Mouse (Mus musculus): ENCODE data around the gene Cfap45. TPM values are rescaled to one million over a fixed set of nuclear protein-coding genes. Genes with fewer than 3 reads are reported as not detected.

Cfap45 gene
- polyA plus RNA-seq (2015; fragmentation: Nextera tagmentation; extraction: Ambion mirVana): 3.8 and 4.3 TPM in 2 replicates

GRCm38 (mm10) chr1:172520576-172521440 is at the start of gene Cfap45:
Gene Cfap45, plus strand, starts transcription at chr1:172520801.
- Histone ChIP-seq H3K36me3 (no peaks in the 10 kb centered on the region), H3K4me2 (peak within 1 kb of the TSS; percentile 78), H3K9ac (replicated peaks) (peak within 1 kb of the TSS; percentile 18; the same call in 1 of the 2 replicates), H3K4me1 (peaks cover 22% of the 10 kb centered on the region), H3K4me3 (replicated peaks) (peak within 1 kb of the TSS; percentile 43), H3K27ac (replicated peaks) (peak within 1 kb of the TSS; percentile 47; the same call in 1 of the 2 replicates), H3K27me3 (replicated peaks) (no peaks in the 10 kb centered on the region), H3K9me3 (replicated peaks) (no peaks in the 10 kb centered on the region)
- 5% methylated on average over 28 of the region's 28 CpGs for WGBS
- peak; percentile 93 for ATAC-seq (ENCODE audit: low FRiP score)

GRCm38 (mm10) chr1:172472909-172473308 is 47.7 kb upstream of the Cfap45 start:
- Histone ChIP-seq H3K9me3 (replicated peaks) (no peaks in the 10 kb centered on the region), H3K4me1 (no peaks in the 10 kb centered on the region), H3K36me3 (no peaks in the 10 kb centered on the region), H3K4me2 (no peak overlapping the region), H3K4me3 (replicated peaks) (no peak overlapping the region), H3K27me3 (replicated peaks) (no peaks in the 10 kb centered on the region), H3K9ac (replicated peaks) (no peak overlapping the region), H3K27ac (replicated peaks) (no peak overlapping the region)
- ATAC-seq (ENCODE audit: low FRiP score): no peak

- H3K27me3 ChIP-seq (replicated peaks): no peaks in the 10 kb centered on the region
- H3K4me3 ChIP-seq (replicated peaks): no peak overlapping the region
- ATAC-seq (ENCODE audit: low FRiP score): no peak
- H3K27ac ChIP-seq (replicated peaks): no peak overlapping the region
- H3K4me1 ChIP-seq: no peaks in the 10 kb centered on the region
- H3K4me2 ChIP-seq: no peak overlapping the region
- H3K9ac ChIP-seq (replicated peaks): no peak overlapping the region
- H3K36me3 ChIP-seq: no peaks in the 10 kb centered on the region
- 93% methylated on average over 3 of the region's 3 CpGs for WGBS
- no peaks in the 10 kb centered on the region for H3K9me3 ChIP-seq (replicated peaks)
Measured at GRCm38 (mm10) chr1:172474196-172474595, 46.4 kb upstream of the Cfap45 start.

GRCm38 (mm10) chr1:172475054-172475741 is 45.4 kb upstream of the Cfap45 start, which contains the start of gene Slamf9:
Gene Slamf9, plus strand, starts transcription at chr1:172475358.
- H3K27ac ChIP-seq (replicated peaks): no peak within 1 kb of the TSS
- no peaks in the 10 kb centered on the region for H3K9me3 ChIP-seq (replicated peaks)
- no peak for ATAC-seq (ENCODE audit: low FRiP score)
- no peaks in the 10 kb centered on the region for H3K4me1 ChIP-seq
- no peak within 1 kb of the TSS for H3K4me3 ChIP-seq (replicated peaks)
- 62% methylated on average over 7 of the region's 7 CpGs for WGBS
- H3K36me3 ChIP-seq: no peaks in the 10 kb centered on the region
- no peak within 1 kb of the TSS for H3K4me2 ChIP-seq
- no peak within 1 kb of the TSS for H3K9ac ChIP-seq (replicated peaks)
- H3K27me3 ChIP-seq (replicated peaks): no peaks in the 10 kb centered on the region

DNA sequence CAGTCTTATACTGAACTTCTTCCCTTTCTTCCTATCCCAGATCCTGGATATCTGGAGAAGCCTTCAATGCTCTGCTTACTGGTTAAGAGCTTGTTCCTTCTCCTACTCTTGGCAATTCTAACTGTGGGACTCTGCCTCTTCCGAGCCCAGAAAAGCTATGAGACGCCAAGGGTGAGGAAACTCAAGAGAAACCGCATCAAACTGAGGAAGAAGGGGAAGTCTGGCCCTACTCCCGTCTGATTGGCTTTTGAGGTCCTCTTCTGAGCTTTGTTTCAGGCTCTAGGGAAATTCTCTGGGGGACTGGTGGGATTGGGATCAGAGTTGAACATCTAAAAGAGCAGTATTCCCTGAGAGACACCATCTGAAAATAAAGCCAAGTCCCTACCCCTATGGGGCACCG is 42.6 kb upstream of the Cfap45 start:
- H3K9ac ChIP-seq (replicated peaks): no peak overlapping the region
- H3K27ac ChIP-seq (replicated peaks): no peak overlapping the region
- ATAC-seq (ENCODE audit: low FRiP score): no peak
- 87% methylated on average over 5 of the region's 5 CpGs for WGBS
- no peak overlapping the region for H3K4me2 ChIP-seq
- H3K36me3 ChIP-seq: no peaks in the 10 kb centered on the region
- H3K27me3 ChIP-seq (replicated peaks): no peaks in the 10 kb centered on the region
- no peak overlapping the region for H3K4me3 ChIP-seq (replicated peaks)
- H3K9me3 ChIP-seq (replicated peaks): no peaks in the 10 kb centered on the region
- H3K4me1 ChIP-seq: peaks cover 18% of the 10 kb centered on the region

DNA sequence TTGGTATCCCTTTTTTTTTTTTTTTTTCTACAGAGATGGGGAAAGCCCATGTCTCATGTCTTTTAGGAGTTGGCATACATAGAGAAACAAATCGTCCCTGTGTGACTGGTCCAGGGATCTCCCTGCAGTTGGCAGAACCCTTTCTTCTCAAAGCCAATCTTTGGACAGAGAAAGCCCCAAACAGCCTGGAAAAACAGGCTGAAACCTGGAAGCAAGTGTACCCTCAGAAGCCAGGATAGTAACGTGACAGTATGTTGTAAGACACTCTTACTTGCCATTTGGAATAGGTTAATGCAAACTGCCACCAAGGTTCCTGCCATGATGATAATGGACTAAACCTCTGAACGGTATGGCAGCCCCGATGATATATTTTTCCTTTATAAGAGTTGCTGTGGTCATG is 40.2 kb upstream of the Cfap45 start:
- Histone ChIP-seq H3K27me3 (replicated peaks) (no peaks in the 10 kb centered on the region), H3K27ac (replicated peaks) (no peak overlapping the region), H3K9ac (replicated peaks) (no peak overlapping the region), H3K36me3 (no peaks in the 10 kb centered on the region), H3K4me1 (peaks cover 42% of the 10 kb centered on the region), H3K4me2 (no peak overlapping the region), H3K9me3 (replicated peaks) (no peaks in the 10 kb centered on the region), H3K4me3 (replicated peaks) (no peak overlapping the region)
- WGBS: 95% methylated on average over 4 of the region's 4 CpGs
- no peak for ATAC-seq (ENCODE audit: low FRiP score)

GRCm38 (mm10) chr1:172481111-172481510 is 39.5 kb upstream of the Cfap45 start:
- Histone ChIP-seq H3K4me2 (peak overlapping the region; percentile 86), H3K4me3 (replicated peaks) (peak overlapping the region; percentile 69), H3K9me3 (replicated peaks) (no peaks in the 10 kb centered on the region), H3K27ac (replicated peaks) (no peak overlapping the region), H3K4me1 (peaks cover 49% of the 10 kb centered on the region), H3K27me3 (replicated peaks) (no peaks in the 10 kb centered on the region), H3K36me3 (no peaks in the 10 kb centered on the region), H3K9ac (replicated peaks) (peak overlapping the region; percentile 65; the same call in 1 of the 2 replicates)
- 23% methylated on average over 13 of the region's 13 CpGs for WGBS
- ATAC-seq (ENCODE audit: low FRiP score): no peak; the same call in 1 of the 2 replicates

DNA sequence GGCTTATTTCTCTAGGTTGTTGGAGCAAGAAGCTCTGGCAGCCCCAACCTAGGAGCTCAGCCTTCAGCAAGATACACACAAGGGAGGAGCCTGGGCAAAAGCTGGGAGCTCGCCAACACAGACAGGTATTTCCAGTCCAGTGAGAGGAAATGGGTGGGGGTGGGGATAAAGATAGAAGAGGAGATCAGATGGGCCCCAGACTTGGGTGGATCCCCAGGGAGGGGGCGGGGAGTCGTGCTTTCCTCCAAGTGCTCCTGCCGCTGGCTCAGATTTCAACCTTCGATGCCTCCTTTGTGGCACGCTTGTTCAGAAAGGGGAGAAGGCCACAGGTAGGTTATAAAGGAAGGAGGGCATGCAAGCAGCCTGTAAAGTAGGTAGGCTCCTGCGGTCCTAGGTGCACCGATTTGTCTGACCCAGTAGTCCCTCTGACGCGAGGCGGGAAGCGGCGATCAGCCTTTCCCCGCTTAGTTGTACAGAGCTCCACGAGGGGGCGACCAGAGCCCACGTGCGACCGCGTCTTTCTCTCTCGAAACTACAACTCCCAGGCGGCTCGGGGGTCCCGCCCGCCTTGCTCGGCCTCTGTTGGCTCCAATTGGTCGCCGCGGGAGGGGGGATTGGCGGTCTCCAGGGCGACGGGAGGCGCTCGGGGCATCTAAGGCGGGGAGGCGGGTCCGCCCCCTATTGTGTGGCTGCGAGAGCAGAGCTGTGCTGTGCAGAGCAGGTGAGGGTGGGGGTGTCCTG is 38.9 kb upstream of the Cfap45 start, which contains the start of gene Igsf9:
Gene Igsf9, plus strand, starts transcription at position 249 of the 741 bp plus-strand sequence.
- Histone ChIP-seq H3K4me2 (peak within 1 kb of the TSS; percentile 86), H3K27ac (replicated peaks) (peak within 1 kb of the TSS; percentile 60), H3K4me1 (peaks cover 55% of the 10 kb centered on the region), H3K9ac (replicated peaks) (peak within 1 kb of the TSS; percentile 65), H3K27me3 (replicated peaks) (no peaks in the 10 kb centered on the region), H3K4me3 (replicated peaks) (peak within 1 kb of the TSS; percentile 69), H3K9me3 (replicated peaks) (no peaks in the 10 kb centered on the region), H3K36me3 (no peaks in the 10 kb centered on the region)
- WGBS: under 1% methylated on average over 37 of the region's 38 CpGs
- peak; percentile 92 for ATAC-seq (ENCODE audit: low FRiP score)

GRCm38 (mm10) chr1:172482518-172483360 is 37.9 kb upstream of the Cfap45 start:
- Histone ChIP-seq H3K27me3 (replicated peaks) (no peaks in the 10 kb centered on the region), H3K27ac (replicated peaks) (peak overlapping the region; percentile 60), H3K9ac (replicated peaks) (peak overlapping the region; percentile 65), H3K36me3 (no peaks in the 10 kb centered on the region), H3K4me2 (peak overlapping the region; percentile 86), H3K4me3 (replicated peaks) (peak overlapping the region; percentile 69), H3K4me1 (peaks cover 65% of the 10 kb centered on the region), H3K9me3 (replicated peaks) (no peaks in the 10 kb centered on the region)
- 2% methylated on average over 12 of the region's 12 CpGs for WGBS
- peak; percentile 26 for ATAC-seq (ENCODE audit: low FRiP score)

- peak overlapping the region; percentile 65 for H3K9ac ChIP-seq (replicated peaks)
- peak overlapping the region; percentile 69 for H3K4me3 ChIP-seq (replicated peaks)
- peak overlapping the region; percentile 60 for H3K27ac ChIP-seq (replicated peaks)
- H3K4me1 ChIP-seq: peaks cover 68% of the 10 kb centered on the region
- no peaks in the 10 kb centered on the region for H3K9me3 ChIP-seq (replicated peaks)
- no peaks in the 10 kb centered on the region for H3K27me3 ChIP-seq (replicated peaks)
- no peaks in the 10 kb centered on the region for H3K36me3 ChIP-seq
- H3K4me2 ChIP-seq: peak overlapping the region; percentile 86
- 13% methylated on average over 4 of the region's 4 CpGs for WGBS
- ATAC-seq (ENCODE audit: low FRiP score): no peak
Measured at GRCm38 (mm10) chr1:172483361-172483660, 37.3 kb upstream of the Cfap45 start.

GRCm38 (mm10) chr1:172484236-172484635 is 36.4 kb upstream of the Cfap45 start:
- Histone ChIP-seq H3K4me3 (replicated peaks) (peak overlapping the region; percentile 29), H3K4me2 (peak overlapping the region; percentile 86), H3K36me3 (no peaks in the 10 kb centered on the region), H3K9me3 (replicated peaks) (no peaks in the 10 kb centered on the region), H3K9ac (replicated peaks) (no peak overlapping the region; the same call in 1 of the 2 replicates), H3K27ac (replicated peaks) (no peak overlapping the region), H3K4me1 (peaks cover 69% of the 10 kb centered on the region), H3K27me3 (replicated peaks) (no peaks in the 10 kb centered on the region)
- WGBS: 22% methylated on average over 11 of the region's 11 CpGs
- no peak for ATAC-seq (ENCODE audit: low FRiP score)
